Mouse (Mus musculus) kidney, postnatal 25 days (tissue): ENCODE data around the gene Klkb1.
"Not testable (repeated sequence)": the region's sequence is repeated elsewhere in the genome, so short reads cannot be mapped to it uniquely, and the experiment has no call there.

ENCODE experiments used
- DNase-seq, 2 experiments: peaks; one replicate each; pipeline ENCODE4 v3.0.0; 2021; ENCODE audit warnings: mixed read lengths in 2 of 2

Gene Klkb1

DNA sequence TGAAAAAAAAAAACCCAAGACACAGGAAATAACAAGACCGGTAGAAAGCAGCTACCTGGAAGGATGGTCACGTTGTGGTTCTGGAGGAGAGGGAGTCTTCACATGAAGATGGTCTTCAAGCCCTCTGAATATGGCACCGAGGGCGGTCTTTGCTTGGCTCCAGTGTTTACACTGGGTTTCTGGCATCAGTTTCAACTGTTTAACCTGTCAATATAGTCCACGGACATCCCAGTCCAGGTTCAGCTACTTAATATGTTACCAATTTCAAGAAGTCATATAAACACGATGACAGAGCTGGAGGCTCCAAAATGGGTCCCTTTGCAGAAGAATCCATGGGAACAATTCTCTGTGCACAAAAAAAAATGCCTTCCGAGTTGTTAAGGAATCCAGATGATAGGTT lies at the start of gene Klkb1:
Gene Klkb1 (minus strand): TSS at position 173 of the 400 bp plus-strand sequence.
- no peak for DNase-seq

DNA sequence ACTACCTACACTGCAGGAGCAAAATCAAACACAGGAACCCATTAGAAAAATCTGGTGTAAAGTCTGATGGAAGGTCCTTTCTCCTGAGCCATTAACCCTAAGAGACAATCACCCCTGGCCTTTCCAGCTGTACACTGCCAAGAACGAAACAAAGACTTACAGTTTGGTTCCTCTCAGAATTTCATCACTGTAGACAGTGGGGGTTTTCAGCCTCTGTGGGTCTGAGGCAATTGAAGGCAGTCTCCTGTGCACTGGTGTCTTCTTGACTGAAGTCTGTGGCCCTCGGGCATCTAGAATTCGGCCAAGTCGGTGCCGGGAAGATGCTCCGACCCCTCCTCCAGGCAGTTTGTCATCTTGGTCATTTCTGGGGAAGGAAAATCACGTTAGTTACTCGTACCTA lies 49.6 kb upstream of the Klkb1 start:
- no peak for DNase-seq

DNA sequence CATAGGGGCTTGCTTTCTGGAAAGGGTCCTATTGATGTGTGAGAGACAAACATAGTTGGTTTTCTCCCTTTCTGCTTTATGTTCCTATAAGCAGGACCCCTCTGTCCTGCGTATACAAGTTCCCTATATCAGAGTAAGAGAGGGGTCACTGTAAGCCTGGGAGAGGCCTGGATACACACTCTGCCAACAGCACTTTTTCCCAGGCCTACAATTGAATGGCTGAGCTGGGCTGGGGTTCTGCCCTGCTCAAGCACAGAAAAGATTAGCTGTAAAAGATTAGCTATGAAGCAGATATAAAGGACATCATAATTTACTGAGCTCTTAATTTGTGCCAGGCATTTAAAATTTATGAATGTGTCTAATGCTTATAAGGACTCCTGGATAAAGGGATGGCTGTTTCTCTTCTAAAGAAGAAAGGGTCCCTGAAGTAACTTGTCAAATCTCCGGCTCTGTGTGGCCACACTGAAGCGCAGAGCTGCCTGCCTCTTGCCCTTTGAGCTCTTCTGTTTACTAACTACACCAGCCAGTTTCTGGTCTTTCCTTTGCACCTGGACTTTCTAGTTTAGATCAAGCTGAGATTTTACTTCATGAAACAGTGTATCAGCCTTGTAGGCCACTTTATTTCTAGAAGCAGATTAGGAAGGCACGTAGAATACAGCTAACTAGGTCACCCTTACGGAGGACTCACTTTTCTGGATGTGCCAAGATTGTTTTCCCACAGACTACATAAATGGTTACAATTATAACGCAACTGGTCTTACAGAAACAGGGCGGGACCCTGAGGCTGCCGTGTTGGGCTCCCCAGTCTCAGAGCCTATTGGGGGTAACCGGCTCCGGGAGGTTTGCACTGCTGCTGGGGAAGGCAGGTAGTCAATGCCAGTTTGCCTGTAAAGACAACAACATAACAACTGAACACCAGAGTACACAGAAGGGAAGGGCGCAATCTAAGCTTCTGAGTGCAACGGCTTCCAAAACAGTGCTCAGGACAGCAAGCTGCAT lies 47.3 kb upstream of the Klkb1 start:
- no peak for DNase-seq

DNA sequence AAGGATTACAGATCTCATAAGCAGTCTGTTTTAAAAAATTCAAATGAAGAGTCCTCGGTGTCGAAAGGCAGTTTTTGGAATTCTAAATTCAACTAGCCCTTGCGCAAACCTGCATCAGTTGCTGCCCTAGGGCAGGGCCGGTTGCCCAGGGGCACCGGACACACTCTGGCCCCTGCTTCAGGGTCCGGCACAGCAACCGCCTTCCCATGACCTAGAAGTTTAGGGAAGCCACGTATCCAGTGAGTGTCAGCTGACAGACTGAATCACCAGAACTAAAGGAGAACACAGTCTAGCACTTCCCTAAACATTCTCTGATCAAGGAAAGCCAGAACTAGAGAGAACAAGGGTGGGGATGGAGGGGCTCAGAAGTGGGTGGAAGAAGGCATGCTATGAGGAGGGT lies 38.8 kb upstream of the Klkb1 start:
- DNase-seq: peak in 1 of 2 experiments; percentile 51

DNA sequence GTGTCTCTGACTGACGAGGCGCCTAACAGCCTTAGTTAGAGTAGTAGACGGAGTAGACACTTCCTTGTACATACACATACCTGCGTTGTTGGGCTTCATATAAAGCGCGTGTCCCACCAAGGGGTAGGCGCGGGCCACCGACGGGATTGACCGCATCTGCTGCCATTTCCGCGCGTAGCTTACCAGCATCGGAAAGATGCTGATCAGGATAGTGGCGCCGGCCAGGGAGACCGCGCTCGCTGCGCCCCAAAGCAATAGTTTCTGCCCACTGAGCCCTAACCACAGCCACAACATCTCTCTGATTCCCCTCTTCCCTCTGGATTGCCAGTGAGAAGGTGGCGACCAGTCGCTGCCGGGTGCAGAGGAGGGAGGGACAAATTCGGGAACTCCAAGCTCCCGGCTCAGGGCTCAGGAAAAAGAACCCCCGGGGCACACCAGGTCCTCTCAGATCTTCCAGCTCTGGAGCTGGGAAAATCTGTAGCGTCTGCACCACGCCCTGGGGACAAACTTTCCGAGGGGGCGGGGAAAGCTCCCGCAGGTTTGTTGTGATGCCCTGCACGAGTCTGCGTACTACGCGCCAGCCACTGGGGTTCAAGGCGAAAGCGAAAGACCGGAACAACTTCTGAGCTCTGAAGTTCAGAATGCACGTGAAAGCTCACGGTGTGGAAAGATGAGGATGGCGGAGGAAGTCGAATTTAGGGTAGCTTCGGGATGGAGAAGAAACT lies 38.2 kb upstream of the Klkb1 start, which contains the start of gene Cyp4v3:
Gene Cyp4v3 (minus strand): TSS at position 532 of the 725 bp plus-strand sequence.
- peak; percentile 74 to 81 for DNase-seq

DNA sequence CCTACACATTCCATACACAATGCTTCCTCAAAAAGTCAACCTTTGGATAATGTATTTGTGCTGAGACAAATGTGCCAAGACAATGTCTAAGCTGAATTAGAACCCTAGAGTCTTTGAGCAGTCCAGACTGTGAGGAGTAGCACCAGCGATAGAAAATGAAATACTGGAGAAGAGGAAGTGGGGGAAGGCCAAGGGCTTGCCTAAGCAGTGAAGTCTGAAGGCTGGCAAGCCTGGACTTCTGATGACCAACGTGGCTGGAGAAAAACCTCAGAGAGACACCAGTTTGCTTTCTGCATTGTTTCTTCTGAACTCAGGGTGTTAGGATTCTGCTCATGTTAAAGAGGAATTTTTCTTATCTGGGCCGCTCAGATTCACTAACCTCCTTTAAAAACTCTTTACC lies 36.2 kb upstream of the Klkb1 start:
- no peak for DNase-seq

DNA sequence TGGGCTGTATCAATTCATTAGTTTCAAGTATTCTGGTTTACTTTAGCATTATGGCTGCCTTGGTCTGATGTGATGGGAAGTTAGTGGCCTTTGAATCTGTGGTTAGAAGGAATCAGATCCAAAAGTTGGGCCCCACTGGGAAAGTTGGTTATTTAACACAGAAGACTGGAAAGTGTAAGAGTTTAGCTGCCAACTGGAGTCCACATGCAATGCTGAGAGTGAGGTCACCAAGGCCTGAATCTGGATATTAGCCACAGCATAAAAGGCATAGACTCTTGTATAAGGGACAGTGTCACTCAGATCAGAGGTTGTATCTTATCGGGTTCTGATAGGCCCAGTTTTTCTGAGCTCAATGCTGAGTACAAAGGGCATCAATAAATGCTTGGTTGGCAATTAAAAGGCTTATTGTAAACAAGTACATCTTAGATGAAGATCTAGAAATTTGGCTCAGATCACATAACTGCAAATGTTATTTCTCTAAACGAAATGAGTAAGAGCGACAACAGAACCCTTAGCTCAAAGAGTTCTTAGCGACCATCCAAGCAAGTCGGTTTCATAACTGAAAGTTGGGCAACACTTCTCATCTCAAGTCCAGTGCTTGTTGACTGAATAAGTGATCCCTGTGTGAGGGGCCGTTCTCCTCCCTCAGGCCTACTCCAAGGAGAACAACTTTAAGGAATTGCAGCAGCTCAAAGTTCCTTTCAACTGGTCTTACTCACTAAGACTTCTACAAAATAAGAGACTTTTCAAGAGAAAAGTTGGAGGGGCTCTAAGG lies 34.7 kb upstream of the Klkb1 start:
- DNase-seq: no peak

DNA sequence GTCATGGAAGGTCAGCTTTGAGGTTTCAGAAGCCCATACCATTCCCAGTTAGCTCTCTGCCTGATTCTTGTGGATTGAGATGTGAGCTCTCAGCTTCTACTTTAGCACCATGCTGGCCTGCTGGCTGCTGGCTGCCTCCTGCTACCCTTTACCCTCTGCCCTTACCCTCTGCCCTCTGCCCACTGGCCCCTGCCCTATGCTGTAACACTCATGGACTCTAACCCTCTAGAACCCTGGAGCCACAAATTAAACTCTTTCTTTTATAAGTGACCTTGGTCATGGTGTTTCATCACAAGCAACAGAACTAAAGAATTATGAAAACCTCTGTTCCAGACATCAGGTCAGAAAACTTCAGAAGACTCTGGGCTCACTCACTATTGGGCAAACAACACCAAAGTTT lies 32.4 kb upstream of the Klkb1 start:
- not testable (repeated sequence) for DNase-seq

DNA sequence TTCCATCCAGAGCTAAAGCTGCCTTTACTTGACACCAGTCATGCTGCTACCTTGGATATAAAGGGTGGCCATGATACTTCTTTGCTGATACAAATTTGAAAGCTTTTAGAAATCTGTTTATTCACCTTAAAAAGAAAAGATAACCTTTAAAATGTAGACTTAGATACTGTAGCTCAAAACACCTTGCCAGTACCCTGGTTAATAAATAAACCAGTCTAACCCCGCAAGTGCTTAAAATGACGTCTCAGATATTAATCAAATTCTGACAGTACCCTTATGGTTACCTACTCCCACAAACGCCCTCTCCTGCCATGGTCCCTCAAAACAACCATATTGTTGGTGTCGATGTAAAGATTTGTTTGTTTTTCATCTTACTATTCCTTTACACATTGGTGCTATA lies 29.5 kb upstream of the Klkb1 start:
- no peak for DNase-seq

DNA sequence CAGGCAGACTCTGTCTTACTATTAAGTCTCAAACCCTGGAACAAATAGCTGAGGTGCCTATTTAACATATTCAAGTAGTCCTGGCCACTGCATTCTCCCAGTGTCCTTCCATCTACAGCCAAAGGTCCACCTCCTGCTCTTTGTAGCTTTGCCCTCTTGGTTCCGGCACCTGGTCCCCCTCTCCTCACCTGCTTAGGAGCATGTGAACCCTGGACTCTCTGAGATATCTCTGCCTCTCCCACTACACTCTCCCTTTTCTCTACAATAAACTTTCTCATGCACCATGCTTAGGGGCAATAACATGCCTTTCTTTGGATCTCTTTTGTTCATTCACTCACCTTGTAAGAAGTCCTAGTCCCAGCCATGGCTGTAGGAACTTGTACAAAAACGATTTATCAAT lies 26.7 kb upstream of the Klkb1 start:
- no peak for DNase-seq

DNA sequence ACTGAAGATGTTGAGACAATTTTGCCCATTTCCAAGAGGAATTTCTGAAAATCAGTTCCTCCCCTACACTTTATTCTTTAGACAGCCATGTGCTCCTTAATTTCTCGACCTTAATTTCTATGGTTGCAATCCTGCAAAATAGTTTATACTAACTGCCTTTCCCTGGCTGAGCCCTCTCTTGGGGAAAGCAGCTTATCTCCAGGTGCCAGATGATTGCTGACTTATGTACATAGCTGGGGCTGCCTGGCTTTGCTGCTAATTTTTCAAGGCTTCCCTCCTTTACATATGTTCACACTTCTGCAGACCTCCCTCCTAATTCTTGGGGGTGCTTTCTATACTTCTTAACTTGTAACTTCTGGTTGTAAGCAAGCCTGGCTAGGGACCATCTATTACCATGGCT lies 26.3 kb upstream of the Klkb1 start:
- no peak for DNase-seq

DNA sequence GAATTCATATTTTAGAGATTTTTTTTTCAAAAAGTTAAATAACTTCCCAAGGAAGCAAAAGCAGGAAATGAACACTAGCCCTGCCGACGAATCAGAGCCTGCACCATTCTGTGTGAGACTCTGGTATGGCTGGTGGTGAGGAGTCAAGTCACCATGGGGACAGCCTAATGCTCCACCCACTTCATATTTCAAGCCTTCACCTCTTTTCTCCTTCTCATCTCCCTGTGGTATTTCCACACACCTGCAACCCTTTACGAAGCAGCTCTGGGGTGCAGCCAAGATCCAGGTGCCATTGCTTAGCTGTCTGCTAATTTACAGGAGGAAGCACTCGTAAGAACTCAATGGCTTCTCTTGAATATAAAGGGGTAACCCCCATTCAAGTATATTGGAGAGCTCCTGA lies 16.3 kb upstream of the Klkb1 start:
- no peak for DNase-seq

DNA sequence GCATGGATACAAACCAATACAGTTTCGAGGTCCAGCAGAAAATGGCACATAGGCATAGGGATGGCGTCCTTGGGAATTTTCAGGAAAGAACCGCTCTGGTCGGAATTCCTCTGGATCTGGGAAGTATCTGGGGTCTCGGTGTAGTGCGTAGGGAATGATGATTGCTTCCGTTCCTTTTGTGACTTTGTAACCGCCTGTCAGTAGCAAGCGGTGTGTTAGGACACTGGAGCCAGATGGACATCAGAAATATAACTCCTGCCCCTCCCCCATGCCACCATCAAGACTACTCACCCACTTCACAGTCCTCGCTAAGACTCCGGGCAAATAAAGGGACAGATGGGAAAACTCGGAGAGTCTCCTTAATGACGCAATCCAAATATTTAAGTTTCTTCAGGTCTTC lies 13.7 kb upstream of the Klkb1 start, which contains the start of gene Gm45753:
Gene Gm45753 (minus strand): TSS at position 101 of the 400 bp plus-strand sequence.
- DNase-seq: no peak

DNA sequence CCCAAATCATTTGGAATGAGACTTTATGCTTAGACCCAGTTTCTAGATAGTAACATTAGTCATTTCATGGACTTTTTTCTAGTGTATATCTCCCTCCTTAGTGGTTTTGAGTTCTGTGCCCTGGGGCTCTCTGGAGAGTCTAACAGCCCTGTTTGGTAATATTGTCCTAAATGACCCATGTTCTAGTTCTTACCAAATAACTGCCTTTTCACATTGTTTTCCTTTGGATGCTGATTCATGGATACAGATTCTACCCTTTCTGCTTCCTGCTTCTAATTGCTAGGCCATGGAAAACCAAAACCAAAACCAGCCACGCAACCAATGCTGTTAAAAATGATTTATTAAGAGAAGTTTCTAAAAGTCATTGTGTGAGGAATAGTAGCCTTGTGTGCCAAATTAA lies 10.8 kb upstream of the Klkb1 start:
- no peak for DNase-seq

DNA sequence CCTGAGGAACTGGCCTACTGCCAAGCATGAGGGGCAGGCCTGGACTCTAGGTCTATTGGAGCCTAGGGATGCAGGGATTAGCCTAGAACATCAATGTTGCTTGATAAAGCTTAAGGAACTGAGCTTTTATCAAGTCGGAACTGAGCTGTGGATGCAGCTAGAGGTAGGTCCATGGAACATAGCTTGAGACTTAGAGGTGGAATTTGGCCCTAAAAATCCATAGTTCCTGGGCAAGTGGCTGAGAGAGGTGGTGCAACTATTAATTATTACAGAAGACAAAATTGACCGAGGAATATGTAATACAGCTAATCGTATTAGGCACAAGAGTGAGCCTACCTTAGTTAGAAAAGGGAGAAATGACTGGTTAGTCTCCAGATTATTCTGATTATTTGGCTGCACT lies 9.7 kb upstream of the Klkb1 start:
- no peak for DNase-seq

DNA sequence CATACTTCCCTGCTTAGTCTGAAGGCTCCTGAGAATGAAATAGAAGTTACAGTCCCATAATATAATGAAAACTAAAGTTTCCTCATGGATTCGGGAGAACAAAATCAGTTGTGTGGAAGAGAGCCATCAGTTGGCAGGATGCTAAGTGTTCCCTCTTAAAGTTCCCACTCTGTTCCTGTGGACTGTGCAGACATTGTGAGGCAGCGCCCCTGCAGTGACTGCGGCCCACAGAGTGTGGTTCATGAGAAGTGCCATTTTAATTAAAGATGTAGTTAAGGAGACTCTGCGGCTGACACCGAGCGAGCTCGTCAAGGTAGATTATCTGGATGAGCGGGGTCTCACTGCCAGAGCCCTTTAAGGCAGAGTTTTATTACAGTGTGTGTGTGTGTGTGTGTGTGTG lies 7.7 kb upstream of the Klkb1 start:
- DNase-seq: no peak

DNA sequence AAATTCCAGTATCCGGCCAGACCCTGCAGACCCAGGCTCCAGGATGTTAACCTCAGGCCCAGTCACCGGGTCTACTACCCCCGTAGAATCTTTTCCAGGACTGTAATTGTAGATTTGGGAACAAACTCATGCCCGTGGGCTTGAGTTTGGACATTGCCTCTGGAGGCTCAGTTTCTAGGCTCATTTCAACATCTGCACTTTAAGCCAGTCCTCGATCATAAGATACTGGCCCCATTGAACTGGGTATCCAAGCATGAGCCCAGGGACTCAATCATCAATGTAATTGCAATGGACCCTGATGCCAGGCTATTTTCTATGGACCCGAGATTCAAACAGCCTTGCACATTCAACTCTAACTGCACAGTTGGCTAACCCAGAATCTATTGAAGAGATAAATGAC lies 617 bp upstream of the Klkb1 start:
- DNase-seq: no peak

DNA sequence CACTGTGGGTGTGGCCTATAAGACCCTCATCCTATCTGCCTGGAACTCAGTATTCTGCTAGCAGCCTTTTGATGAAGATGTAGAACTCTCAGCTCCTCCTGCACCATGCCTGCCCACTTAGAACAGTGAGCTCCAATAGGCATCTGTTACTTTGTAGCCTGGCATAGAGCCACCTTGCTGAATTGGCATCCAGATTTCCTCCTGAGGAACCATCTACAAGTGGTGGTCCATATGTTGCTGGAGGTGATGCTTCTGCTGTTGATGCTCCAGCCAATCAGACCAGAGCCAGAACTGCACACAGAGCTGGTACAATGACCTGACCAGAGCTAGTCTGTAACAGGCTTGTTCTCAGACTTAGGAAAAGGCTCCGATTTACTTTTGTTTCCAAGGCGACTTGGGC lies 2.9 kb downstream of the Klkb1 start:
- DNase-seq: no peak

DNA sequence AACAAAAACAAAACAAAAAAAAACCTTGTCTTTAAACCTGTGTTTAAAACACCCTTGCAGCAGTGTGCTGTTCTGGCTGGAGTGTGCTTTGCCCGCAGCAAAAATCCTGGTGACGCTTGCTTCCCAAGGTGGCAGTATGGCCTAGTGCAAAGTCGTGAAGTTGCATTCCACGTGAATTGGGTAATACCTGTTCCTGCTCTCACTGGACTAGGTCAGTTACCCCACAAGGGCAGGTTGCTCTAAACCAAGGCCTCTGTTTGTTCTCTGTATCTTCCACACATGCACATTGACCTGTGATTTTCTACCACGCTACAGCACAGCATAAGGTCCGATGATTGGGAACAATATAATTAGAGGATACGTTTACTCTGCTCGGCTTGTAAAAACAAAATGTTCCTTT lies 13.0 kb downstream of the Klkb1 start:
- DNase-seq: peak; percentile 5 to 44

DNA sequence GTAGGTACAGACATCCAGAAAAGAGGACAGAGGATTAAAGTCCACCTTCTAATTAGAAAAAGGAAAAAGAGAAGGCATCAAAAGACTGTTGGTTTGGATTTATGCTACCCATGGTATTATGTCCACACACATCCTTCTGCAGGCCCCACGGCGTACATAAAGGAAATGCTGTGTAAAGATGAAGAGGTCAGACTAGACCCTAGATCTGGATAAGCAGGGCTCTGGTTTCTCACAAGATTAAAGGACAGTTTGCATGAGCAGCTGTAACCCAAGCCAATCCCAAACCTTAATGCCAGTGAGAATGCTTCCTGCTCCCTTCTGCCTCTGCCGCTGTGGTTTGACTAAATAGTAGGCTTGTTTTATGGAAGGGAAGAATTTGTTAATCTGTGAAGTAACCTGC lies 17.2 kb downstream of the Klkb1 start:
- DNase-seq: no peak

DNA sequence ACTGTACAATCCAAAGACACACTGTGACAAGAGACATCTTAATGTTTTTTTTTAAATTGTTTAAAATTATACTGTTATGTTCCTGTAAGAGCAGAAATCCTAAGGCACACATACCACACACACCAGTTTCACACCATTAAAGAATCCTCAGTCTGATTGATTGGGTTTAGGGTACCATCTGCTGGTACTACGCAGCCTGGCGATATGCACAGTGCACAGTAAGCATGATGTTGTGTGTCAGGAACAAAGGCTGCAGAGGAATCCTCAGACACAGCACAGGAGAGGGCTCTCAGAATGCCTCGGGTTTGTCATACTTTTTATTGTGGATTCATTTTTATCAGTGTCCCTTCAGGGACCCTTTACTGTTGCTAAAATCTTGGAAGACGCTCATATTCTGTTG lies 20.3 kb downstream of the Klkb1 start:
- no peak for DNase-seq

DNA sequence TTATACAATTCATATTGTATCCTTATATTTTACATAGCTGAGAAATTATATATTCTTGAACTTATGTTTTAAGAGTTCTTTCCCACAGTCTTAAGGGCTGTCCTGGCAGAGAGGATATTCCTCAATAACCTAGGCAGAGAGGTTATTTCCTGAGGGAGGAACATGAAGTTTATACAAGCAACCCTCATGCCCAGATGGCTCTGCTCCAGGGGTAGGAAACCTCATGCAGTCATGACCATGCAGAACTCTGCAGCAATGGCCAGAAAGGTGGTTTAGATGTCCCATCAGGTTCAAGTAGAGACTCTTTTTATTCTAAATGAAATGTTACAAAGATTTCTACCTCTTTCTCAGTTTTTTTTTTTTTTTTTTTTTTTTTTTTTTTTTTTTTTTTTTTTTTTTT lies 25.6 kb downstream of the Klkb1 start:
- DNase-seq: no peak

DNA sequence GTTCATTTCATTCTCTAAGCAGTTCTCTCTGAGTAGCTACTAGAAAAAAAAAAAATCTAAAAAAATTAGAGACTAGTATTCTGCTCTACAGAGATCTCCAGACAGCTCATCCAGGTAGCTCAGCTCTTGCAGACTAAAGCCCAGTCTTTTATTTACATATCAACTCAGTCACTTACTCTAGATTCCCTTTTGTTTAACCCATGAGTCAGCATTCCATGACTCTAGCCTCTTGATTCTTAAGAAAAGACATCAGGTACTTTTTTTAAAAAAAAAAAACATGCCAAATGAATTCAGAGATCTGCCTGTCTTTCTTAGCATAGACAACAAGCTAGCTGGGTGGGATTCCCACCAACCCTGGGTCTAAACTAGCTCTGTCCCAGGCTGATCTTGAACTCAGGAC lies 26.2 kb downstream of the Klkb1 start:
- no peak for DNase-seq
